ENCODE assay signal across 13 mouse cellular contexts in genomic region chr9:72669383-72669782, GRCm38 (mm10). TPM values are rescaled to one million over a fixed set of nuclear protein-coding genes. Genes with fewer than 3 reads are reported as not detected.
DNase-seq lines count a peak whose midpoint lies in the region; ATAC-seq and TF ChIP-seq lines count a peak whose summit lies in the region.
"Had no signal": no experiment of that assay in that cellular context is flagged by ENCODE, and none has a peak within 500 bp of the region (broad histone marks: within the 10 kb centered on the region; RNA-seq: fewer than 3 reads in every experiment).

No protein-coding gene starts in this region.

- TF ChIP-seq POLR2A in brain, embryonic 14.5 days (IDR thresholded peaks at IDR 0.05; ENCODE audit: borderline replicate concordance, extremely low read depth, insufficient read depth, insufficient read length, poor library complexity, severe bottlenecking), result no peak

- DNase-seq in lung, postnatal 0 days (ENCODE audit: low spot score), result no peak
- no peak for DNase-seq in lung, adult 18-20 months
- DNase-seq in brain, embryonic 14.5 days (ENCODE audit: low read depth), result no peak
- DNase-seq in B cell, adult 2 months, result no peak
- DNase-seq: cerebellum, adult 9-10 months; kidney, postnatal 14 days had no signal

- peaks cover 52% of the 10 kb centered on the region for H3K36me3 ChIP-seq in forebrain, embryonic 15.5 days
- H3K36me3 ChIP-seq in forebrain, embryonic 13.5 days (ENCODE audit: poor library complexity, severe bottlenecking), result peaks cover 66% of the 10 kb centered on the region
- peaks cover 50% of the 10 kb centered on the region for H3K36me3 ChIP-seq in intestine, postnatal 0 days (ENCODE audit: control insufficient read depth, insufficient read depth)
- H3K36me3 ChIP-seq in intestine, embryonic 16.5 days (ENCODE audit: control insufficient read depth, insufficient read depth, low read length), result peaks cover 9% of the 10 kb centered on the region; the same call in 1 of the 2 replicates
- H3K36me3 ChIP-seq in lung, postnatal 0 days (ENCODE audit: insufficient read depth, low read length), result peaks cover 19% of the 10 kb centered on the region; the same call in 1 of the 2 replicates

- TF ChIP-seq EP300 in lung, postnatal 0 days (IDR thresholded peaks at IDR 0.05), result no peak

- no peak for ATAC-seq in forebrain, embryonic 15.5 days (replicated peaks)
- ATAC-seq in forebrain, embryonic 13.5 days, result no peak
- no peak for ATAC-seq in intestine, postnatal 0 days
- ATAC-seq in intestine, embryonic 16.5 days, result no peak
- no peak for ATAC-seq in lung, postnatal 0 days

- no peak overlapping the region for H3K4me3 ChIP-seq in forebrain, embryonic 15.5 days
- no peak overlapping the region for H3K4me3 ChIP-seq in forebrain, embryonic 13.5 days
- H3K4me3 ChIP-seq in intestine, postnatal 0 days (ENCODE audit: low read depth, low read length), result no peak overlapping the region
- H3K4me3 ChIP-seq in intestine, embryonic 16.5 days (ENCODE audit: low read length), result no peak overlapping the region
- H3K4me3 ChIP-seq in lung, postnatal 0 days (ENCODE audit: low read depth, low read length), result no peak overlapping the region
- H3K4me3 ChIP-seq: forebrain, embryonic 10.5 days; lung, embryonic 15.5 days; megakaryocyte, embryonic 14.5 days had no signal

- TF ChIP-seq CTCF in intestine, postnatal 0 days (IDR thresholded peaks at IDR 0.05; ENCODE audit: low read depth), result peak; percentile 46
- TF ChIP-seq CTCF in lung, postnatal 0 days (IDR thresholded peaks at IDR 0.05), result peak; percentile 24; the same call in 1 of the 2 replicates
- peak; percentile 16; the same call in 1 of the 2 replicates for TF ChIP-seq CTCF in brain, embryonic 14.5 days (IDR thresholded peaks at IDR 0.05; ENCODE audit: borderline replicate concordance, extremely low read depth, insufficient read depth, insufficient read length)

- H3K27me3 ChIP-seq in forebrain, embryonic 15.5 days, result no peaks in the 10 kb centered on the region
- no peaks in the 10 kb centered on the region for H3K27me3 ChIP-seq in forebrain, embryonic 13.5 days
- H3K27me3 ChIP-seq in intestine, postnatal 0 days (replicated peaks; ENCODE audit: control insufficient read depth, insufficient read depth, low read length), result no peaks in the 10 kb centered on the region
- no peaks in the 10 kb centered on the region for H3K27me3 ChIP-seq in intestine, embryonic 16.5 days (replicated peaks; ENCODE audit: control insufficient read depth, insufficient read depth, low read length)
- no peaks in the 10 kb centered on the region for H3K27me3 ChIP-seq in lung, postnatal 0 days (replicated peaks; ENCODE audit: insufficient read depth, low read length)
- H3K27me3 ChIP-seq: lung, embryonic 15.5 days; megakaryocyte, embryonic 14.5 days had no signal

- H3K27ac ChIP-seq in forebrain, embryonic 15.5 days (replicated peaks), result 0 out of 2 replicates have a peak overlapping the region, but pooled peaks have one; percentile 4
- no peak overlapping the region for H3K27ac ChIP-seq in forebrain, embryonic 13.5 days
- no peak overlapping the region for H3K27ac ChIP-seq in intestine, postnatal 0 days (ENCODE audit: low read depth, low read length)
- no peak overlapping the region for H3K27ac ChIP-seq in intestine, embryonic 16.5 days (ENCODE audit: low read length)
- H3K27ac ChIP-seq in lung, postnatal 0 days (ENCODE audit: low read length), result no peak overlapping the region
- H3K27ac ChIP-seq: forebrain, embryonic 10.5 days; lung, embryonic 15.5 days had no signal

- no peak overlapping the region for H3K9ac ChIP-seq in forebrain, embryonic 15.5 days (replicated peaks)
- H3K9ac ChIP-seq in forebrain, embryonic 13.5 days, result no peak overlapping the region
- no peak overlapping the region for H3K9ac ChIP-seq in intestine, postnatal 0 days (ENCODE audit: low read depth, low read length)
- H3K9ac ChIP-seq in intestine, embryonic 16.5 days (ENCODE audit: low read depth, low read length), result no peak overlapping the region
- H3K9ac ChIP-seq in lung, postnatal 0 days (replicated peaks; ENCODE audit: low read depth), result no peak overlapping the region
- H3K9ac ChIP-seq: lung, embryonic 15.5 days had no signal

- WGBS in forebrain, embryonic 15.5 days, result 75% methylated on average over 7 of the region's 7 CpGs
- WGBS in forebrain, embryonic 13.5 days, result 78% methylated on average over 7 of the region's 7 CpGs
- WGBS in intestine, postnatal 0 days, result 79% methylated on average over 7 of the region's 7 CpGs
- WGBS in intestine, embryonic 16.5 days, result 79% methylated on average over 7 of the region's 7 CpGs
- WGBS in lung, postnatal 0 days, result 65% methylated on average over 7 of the region's 7 CpGs

- no peaks in the 10 kb centered on the region for H3K9me3 ChIP-seq in forebrain, embryonic 15.5 days
- H3K9me3 ChIP-seq in forebrain, embryonic 13.5 days (replicated peaks), result no peaks in the 10 kb centered on the region
- H3K9me3 ChIP-seq in intestine, postnatal 0 days (ENCODE audit: control insufficient read depth), result no peaks in the 10 kb centered on the region
- H3K9me3 ChIP-seq in intestine, embryonic 16.5 days (ENCODE audit: control insufficient read depth, low read length), result no peaks in the 10 kb centered on the region
- H3K9me3 ChIP-seq in lung, postnatal 0 days (ENCODE audit: low read length), result no peaks in the 10 kb centered on the region
- H3K9me3 ChIP-seq: forebrain, embryonic 10.5 days; lung, embryonic 15.5 days; megakaryocyte, embryonic 14.5 days had no signal

- H3K4me2 ChIP-seq in forebrain, embryonic 15.5 days (replicated peaks), result no peak overlapping the region
- no peak overlapping the region for H3K4me2 ChIP-seq in forebrain, embryonic 13.5 days
- H3K4me2 ChIP-seq in intestine, postnatal 0 days (replicated peaks; ENCODE audit: low read depth), result no peak overlapping the region
- no peak overlapping the region for H3K4me2 ChIP-seq in intestine, embryonic 16.5 days (ENCODE audit: low read depth, low read length)
- no peak overlapping the region for H3K4me2 ChIP-seq in lung, postnatal 0 days (replicated peaks; ENCODE audit: low read depth, low read length)
- H3K4me2 ChIP-seq: lung, embryonic 15.5 days had no signal

- peaks cover 51% of the 10 kb centered on the region for H3K4me1 ChIP-seq in forebrain, embryonic 15.5 days
- H3K4me1 ChIP-seq in forebrain, embryonic 13.5 days, result peaks cover 50% of the 10 kb centered on the region
- 0 out of 2 replicates have a peak, but pooled peaks cover 3% of the 10 kb centered on the region for H3K4me1 ChIP-seq in intestine, postnatal 0 days (replicated peaks; ENCODE audit: control insufficient read depth, insufficient read depth, low read length)
- H3K4me1 ChIP-seq in intestine, embryonic 16.5 days (ENCODE audit: control insufficient read depth, insufficient read depth, low read length), result peaks cover 21% of the 10 kb centered on the region
- peaks cover 6% of the 10 kb centered on the region; the same call in 1 of the 2 replicates for H3K4me1 ChIP-seq in lung, postnatal 0 days (ENCODE audit: insufficient read depth, low read depth, low read length)

RNA-seq across cellular contexts. Expression of gene Nedd4, which starts 7.2 kb away (rescaled TPM):
- 433 and 447 TPM in 2 replicates for polyA plus RNA-seq in forebrain, embryonic 15.5 days (2015; fragmentation: Nextera tagmentation; extraction: Ambion mirVana)
- polyA plus RNA-seq in forebrain, embryonic 13.5 days (2015; fragmentation: Nextera tagmentation; extraction: Ambion mirVana), result 552 and 600 TPM in 2 replicates
- polyA plus RNA-seq in intestine, postnatal 0 days (2015; fragmentation: Nextera tagmentation; extraction: Ambion mirVana), result 142 and 160 TPM in 2 replicates
- 397 and 409 TPM in 2 replicates for polyA plus RNA-seq in intestine, embryonic 16.5 days (2015; fragmentation: Nextera tagmentation; extraction: Ambion mirVana)
- polyA plus RNA-seq in lung, postnatal 0 days (2015; fragmentation: Nextera tagmentation; extraction: Ambion mirVana), result 264 and 334 TPM in 2 replicates
- 459 and 612 TPM in 2 replicates for polyA plus RNA-seq in brain, embryonic 14.5 days (2012; rRNA removed)
